Mouse (Mus musculus) mouse trophoblast stem cell (cell line): ENCODE data around the gene Manba.

Experiments used
- in situ Hi-C, 2 experiments: fragments of 300-500 bp; cut with MseI, MboI; formaldehyde crosslinking; loops; 2 replicates in 1 of 2; 3 replicates in 1 of 2; pipeline ENCODE4 v1.15.1; 2025

The Manba gene

DNA sequence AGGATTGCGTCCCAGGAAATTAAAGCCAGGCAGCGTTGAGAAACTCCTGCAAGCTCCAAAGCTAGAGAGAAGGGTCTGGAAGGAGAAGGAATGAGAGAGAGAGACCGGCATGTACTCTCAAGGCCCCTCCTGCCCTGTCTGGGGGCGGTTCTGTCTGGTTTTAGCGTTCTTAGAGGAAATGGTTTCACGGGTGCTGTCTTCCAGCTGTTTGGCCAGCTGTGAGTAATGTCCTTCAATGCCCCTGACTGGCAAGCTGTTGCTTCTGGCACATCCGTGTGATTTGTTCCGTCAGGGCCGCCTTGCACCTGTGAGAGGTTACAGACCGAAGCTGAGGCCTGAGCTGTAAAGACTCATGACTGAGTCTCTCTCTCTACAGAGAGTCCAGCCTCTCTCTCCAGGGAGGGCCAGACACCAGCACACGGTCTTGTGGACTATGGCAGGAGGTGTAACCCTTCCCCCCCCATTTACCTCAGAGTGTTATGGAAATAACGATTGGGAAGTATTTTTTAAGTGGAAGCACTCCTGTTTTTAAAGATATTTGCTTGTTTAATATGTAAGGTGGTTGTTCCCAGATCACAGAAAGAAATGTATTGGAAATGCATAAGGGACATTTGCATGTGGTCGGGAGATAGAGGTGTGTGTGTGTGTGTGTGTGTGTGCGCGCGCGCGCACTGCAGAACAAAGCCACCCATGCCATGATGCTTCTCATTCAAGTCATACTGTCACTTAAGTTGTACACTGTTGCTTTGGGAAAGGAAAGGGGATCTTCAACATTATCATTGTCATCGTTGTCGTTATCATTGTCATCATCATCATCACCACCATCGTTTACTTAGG, 95.2 kb downstream of the Manba start:
- in situ Hi-C loops = no loop called here

DNA sequence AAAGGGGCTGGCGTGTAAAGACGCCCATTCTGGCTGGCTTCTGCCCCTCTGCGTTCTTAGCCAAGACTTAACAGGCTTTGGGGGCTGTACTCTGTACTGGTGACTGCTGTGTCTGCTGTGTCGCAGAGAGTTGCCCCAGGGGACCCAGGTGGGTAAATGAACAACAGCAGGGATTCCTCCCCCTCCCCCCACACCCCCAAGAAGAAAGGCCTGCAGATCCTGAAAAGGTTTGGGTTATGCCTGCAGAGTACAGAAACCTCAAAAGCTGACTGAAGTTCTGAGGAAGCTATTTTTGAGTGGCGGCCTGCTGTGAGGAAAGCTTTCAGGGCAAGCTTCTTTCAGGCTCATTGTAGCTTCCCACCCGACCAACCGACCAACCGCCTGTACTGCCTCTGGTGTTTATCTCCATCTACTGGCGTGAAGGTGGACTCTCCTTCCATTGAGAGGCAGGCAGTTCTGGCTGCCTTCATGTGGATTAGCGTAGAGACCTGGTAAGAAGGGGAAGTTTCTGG, 96.3 kb downstream of the Manba start:
- in situ Hi-C loops = no loop called here

DNA sequence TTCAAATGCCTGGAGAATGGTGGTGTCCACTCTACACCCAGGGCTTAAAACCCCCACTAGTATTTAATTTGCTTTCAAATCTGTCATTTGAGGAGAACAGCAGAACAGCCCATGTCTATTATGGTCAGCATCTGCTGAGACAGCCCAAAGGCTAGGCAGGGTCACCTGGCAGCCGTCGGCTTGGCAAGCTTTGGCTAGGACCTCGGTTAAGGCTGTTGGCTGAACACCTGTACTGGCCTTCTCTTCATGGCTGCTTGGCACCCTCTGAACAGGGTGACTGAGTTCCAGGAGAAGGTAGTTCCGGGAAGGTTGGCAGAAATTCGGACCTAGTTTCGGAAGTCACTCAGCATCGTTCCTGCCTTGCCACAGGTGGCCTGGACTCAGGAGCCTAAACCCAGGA, 96.8 kb downstream of the Manba start:
- in situ Hi-C loops = no loop called here

DNA sequence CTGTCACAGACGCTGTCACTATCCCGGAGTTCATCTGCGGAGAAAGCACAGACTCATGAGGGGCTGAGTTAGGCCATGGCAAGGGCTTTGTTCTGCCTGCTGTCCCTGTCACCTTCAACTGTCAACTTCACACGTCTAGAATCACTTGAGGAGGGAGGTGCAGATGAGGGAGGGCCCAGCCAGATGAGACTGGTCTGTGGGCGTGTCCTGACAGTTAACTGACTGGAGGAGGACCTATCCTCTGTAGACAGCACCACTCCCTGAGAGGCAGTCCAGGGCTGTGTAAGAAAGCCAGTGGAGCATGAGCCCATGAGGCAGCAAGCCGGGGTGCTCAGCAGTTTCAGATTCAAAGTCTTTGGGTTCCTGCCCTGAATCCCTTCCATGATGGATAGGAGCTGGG, 100.1 kb downstream of the Manba start:
- in situ Hi-C loops = no loop called here

DNA sequence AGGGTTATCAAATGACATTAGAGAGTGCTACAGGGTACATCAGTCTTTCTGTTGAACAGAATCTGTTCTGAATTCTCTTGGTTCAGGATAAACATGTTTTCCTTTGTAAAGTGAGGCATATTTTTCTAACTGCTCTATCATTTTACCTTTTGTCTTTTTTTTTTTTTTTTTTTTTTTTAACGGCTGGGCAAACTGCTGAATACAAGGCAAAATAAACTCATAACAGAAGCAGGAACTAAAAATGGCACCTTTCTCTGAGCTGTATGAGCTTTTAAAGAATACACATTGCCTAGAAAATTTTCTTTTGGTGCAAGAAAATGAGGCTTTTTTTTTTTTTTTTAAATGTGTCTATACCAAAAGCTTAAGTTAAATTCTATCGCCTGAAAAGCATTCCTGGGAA, 100.6 kb downstream of the Manba start:
- in situ Hi-C loops = no loop called here

DNA sequence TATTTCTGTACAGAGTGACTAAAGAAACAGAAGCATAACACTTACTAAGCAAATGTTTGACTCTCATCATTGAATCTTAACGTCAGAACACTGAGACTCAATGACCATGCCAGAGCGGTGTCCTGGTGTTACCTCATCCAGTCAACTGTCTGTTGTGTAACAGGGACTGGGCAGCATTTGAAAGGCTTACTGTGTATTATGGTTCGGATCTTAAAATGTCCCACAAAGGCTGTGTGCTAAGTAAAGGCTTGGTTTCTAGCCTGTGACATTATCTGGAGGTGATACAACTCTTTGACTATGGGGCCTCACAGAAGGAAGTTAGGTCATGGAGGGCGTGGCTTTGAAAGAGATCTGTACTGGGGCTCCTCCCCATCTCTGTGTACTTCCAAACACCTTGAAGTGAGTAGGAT, 101.1 kb downstream of the Manba start:
- in situ Hi-C loops = no loop called here

DNA sequence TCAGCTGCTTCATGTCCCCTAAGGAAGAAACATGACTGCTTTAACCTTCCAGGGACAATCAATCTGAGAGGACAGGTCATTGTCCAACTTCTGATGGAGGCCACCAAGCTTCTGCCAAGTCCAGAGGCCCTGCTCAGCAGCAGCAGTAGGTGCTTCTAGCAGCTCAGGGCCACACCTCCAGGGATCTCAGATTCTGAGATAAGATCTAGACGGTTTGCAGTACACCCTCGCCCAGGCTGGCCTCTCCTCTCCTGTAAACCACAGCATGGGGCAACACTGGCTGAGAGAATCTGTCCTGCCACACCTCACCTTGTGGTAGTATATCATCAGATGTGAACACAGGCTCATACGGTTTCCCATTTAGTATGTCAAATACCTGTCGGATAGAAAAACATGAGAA, 105.1 kb downstream of the Manba start:
- in situ Hi-C loops = no loop called here

DNA sequence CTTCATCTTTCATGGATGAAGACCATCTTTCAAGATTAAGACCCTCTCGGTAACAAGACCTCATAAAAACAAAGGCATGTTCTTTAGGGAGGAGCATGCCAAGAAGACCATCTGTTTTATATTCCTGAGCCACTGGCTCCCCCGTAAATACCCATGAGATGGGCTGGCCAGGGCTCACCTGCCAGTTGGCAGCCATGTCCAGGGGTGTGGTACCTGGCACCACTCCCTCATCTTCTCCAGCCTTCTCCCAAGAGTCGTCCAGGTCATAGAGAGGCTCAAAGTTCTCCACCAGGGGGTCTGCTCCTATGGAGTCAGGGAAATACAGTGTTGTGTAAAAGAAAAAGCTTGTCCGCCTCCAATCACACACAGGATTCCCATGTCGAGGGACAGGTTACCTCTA, 106.0 kb downstream of the Manba start:
- in situ Hi-C loops = no loop called here

DNA sequence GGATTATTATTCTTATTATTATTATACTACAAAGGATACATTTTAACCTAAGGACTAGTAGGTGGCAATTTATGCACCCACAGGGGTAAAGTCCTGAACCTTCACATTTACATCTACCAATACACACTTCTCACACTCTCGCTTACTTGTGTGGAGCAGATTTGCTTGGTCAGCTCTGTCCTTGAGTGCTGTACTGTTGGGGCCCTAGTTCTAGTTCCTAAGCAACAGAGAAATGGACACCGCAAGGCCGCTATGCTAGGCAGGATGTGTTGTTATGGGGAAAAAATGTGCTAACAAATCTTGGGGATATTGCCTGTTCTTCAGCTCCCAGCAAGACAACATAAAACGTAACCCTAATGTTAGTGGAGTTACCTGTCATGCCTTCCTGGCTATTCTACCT, 106.6 kb downstream of the Manba start:
- in situ Hi-C loops = no loop called here

DNA sequence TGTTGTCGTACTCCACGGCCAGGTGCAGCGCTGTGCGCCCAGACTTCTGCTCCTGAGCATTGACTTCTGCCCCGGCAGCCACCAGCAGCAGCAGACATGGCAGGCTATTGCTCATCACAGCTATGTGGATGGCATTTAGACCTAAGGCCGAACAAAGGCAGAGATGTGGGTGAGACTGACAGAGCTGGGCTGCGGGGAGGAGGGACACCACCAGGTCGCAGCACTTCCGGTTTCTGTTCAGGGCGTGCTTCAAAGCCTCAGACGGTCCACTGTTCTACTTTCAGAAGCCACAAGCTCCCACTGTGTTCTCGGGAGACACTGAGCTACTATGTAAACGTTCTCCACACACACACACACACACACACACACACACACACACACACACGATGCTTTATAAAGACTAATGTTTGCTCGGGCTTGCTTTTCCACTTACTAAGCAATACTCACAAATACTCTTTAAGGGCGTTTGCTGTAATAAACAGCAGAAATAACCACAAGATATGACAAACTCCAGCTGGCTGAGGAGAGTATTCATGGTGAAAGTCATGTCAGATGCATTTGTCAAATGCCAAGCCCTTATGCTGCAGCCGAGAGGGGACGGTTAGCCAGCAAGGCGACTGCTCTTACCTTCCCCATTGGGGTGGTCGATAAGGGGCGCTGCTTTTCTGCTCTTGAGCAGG, 109.0 kb downstream of the Manba start:
- in situ Hi-C loops = no loop called here

DNA sequence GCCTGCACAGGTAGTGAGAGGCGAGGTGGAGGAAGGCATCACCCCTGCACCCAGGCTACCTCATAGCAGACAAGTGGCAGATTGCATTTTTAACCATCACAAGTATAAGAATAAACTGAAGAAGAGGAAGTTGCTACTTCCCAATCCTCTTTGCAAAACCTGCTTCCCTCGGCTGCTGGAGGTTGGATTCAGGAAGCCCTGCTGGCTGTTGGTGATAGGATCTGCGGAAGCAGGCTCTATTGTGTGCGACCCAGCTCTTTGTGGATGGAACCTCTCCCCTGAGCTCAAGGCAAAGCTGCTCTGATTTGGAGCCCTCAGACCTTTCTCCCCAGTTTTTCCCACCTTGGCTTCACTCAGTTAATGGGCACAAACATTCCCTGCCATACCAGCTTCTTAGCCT, 111.6 kb downstream of the Manba start:
- in situ Hi-C loops = no loop called here

DNA sequence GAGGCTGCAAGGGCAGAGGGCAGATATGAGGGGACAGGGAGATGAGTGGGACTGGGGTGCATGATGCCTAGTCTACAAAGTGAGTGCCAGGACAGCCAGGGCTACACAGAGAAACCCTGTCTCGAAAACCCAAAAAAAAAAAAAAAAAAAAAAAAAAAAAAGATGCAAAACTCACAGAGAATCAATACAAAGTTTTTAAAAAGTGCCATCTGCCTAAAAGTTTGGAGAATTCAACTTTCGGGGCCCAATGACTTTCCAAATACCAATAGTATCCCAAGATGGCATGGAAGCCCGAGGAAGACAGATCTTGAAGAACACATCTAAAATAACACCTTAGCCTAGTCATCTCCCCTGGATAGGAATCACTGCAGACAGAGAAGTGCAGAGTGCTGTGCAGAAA, 112.9 kb downstream of the Manba start:
- in situ Hi-C loops = no loop called here

DNA sequence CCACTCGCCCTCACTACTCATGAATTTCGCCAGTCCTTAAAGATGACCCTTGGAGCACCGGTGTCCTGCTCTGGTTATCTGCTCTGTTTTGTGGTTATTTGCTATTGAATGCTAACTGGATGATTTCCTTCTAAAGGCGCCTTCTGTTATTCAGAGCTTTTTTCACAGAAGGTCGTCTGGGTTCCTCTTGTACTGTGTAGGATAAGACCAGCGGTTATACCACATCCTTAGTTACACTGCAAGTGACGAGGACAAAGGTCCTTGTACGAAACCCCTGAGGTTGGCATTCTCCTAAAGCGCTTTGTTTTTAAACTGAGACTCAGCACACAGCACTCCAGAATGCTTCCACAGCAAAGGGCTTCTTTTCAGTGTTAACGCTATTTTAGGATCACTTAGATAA, 117.3 kb downstream of the Manba start:
- in situ Hi-C loops = no loop called here

DNA sequence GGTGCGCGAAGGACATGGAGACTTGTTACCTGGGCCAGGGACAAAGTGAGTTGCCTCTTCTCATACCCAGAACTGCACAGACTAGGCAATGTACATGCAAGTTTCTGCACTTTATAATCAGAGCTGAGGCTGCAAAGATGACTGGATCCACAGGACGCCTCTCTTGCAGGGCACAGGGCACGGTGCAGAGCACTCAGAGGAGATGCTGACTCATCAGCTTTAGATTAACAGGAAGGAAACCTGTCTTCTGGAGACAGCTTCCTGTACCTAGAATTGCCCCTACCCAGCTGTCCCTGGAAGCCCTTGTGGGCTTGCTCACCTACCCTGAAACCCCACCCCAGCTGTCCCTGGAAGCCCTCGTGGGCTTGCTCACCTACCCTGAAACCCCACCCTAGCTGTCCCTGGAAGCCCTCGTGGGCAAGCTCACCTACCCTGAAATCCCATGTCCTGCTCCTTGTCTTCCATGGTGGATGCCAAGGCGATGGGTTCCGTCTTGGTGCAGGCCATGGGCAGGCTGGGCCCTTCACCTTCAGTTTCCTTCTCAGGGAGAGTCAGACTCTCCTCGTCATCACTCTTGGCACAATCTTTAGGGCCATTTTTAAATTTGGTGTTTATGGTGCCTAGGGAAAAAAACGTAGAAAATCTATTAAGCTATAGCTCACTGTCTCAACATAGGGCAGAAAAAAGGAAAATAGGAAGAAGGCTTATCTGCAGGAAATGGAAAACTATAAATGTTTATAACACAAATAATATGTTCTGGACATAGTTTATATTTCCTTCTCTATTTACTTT, 119.4 kb downstream of the Manba start:
- in situ Hi-C loops = no loop called here

DNA sequence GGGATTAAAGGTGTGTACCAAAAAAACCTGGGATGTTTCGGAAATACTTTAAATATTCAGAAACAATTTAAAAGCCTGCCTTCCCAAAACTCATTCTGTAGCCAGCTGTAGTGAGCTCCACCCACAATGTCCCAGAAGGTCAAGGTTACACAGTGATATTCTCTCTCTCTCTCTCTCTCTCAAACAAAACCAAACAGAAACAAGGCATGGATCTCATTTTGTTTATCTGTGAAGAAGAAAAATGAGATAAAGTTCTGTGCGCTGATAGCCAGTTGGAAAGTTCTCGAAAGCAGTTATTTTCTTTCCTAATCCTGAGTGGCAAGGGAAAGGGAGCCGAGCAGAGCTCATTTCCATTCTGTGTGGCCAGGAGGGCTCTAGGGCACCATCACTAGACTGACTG, 120.1 kb downstream of the Manba start:
- in situ Hi-C loops = no loop called here

DNA sequence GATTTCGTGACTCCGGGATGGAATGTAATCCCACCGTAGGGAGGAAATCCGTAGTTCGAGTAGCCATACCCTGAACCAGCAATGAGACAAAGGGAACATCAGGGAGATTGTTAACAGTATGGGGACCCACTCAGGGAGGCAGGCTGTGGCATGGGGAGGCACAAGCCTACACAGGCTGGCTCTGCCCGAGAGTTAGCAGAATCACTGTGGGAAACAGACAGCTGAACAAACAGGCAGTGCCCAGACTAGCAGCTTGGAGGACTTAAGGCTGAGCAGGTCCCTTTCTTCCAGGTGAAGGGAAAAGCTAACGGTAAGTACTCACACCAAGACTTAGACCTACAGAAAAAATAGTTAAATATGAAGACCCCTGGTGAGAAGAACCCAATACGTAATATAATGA, 121.2 kb downstream of the Manba start:
- in situ Hi-C loops = no loop called here

DNA sequence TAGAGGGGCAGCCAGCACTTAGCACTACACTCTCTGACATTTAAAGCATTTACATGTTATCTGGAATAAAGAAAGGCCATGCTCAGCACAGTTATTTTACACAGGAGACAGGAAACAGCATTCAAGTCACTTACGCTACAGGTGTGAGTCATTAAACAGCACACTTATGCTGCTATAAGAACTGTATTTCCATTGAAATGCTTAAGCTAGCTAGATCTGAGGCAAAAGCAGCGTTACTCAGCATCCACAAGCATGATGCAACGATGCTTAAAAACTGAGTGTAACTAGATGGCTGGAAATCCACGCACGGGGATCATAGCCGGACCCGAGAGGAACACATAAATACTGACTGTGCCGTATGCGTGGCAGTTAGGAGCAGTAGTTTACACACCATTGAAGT, 121.6 kb downstream of the Manba start:
- in situ Hi-C loops = no loop called here

DNA sequence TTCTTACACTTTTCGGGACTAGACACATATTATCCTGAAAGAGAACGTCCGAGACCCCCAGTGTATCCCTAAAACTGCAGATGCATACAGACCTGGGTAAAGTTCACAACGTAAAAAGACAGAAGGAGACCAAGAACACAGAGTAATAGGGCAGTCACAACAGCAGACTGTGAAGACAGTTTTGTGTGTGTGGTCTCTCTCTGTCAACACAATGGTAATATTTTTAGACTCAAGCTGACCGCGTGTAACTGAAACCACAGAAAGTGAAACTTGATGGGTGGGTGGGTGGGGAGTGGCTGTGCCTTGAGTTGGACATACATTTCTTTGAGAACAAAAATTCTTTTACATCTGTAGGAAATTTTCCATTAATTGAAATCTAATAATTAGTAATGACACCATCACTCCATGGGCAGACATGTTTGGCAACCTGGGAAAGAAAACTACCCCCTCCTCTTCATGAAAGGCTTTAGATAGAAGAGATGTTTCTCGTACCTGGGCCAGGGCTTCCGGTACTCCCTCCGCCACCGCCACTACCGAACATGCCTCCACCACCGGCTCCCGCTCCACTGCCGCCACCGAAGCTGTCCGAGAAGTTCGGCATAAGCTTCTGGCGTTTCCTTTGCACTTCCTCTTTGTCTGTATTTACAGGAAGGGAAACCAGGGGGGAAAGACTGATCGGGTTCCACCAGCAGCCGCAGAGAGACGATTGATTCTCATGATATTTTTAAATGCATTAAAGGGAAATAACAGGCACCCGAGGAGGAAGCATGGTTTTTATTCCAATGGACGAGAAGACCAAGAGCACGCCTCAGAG, 122.5 kb downstream of the Manba start:
- in situ Hi-C loops = no loop called here

DNA sequence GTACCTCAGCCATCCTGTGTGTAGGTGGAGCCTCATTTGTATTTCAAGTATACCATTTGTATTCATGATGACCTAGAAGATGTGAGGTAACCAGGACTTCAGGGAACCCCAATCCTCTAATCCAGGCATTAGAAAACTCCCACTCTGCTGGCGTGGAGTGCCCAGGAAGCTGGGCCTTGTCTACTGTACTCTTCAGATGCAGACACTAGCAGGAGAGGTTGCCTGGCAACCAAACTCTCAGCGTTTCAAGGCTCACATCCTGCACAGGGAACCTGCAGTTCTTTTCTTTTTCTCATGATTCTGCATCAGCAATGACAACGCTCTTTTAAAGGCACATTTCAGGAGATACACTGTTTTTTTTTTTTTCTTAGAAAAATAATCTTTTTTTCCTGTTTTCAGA, 124.8 kb downstream of the Manba start:
- in situ Hi-C loops = no loop called here

DNA sequence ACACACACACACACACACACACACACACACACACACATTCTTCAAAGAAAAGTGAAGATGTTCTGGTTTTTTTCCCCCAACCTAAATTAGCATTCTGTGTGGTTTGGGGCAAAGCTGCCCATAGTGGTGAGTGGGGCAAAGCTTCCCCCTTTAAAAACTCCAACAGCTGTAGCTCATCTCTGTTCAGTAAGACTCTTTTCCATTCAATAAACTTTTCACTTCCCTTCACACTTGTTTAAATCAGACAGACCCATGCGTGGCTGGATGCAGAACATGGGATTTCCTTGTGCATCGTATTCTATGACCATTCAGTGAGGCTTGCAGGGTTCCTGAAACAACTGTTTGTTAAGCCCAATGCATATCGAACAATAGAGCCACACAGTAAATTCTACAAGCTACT, 129.0 kb downstream of the Manba start:
- in situ Hi-C loops = no loop called here

DNA sequence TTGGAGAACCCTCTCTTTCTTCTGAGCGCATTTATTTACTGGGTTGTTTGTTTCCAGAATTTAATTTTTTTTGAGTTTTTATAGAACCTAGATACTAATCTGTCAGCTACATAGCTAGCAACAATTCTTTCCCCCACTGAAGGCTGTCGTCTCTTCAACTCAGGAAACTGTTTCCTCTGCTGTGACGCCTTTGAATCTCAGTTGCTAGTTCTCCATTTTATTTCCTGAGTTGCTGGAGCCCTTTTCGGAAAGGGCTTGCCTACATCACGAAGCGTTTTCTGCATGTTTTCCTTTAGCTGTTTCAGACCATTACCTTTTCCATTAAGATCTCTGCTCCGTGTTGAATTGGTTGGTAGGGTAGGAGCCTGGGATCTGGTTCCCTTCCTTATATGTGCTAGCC, 131.3 kb downstream of the Manba start:
- in situ Hi-C loops = no loop called here
